Mouse (Mus musculus): ENCODE data around the gene Adamtsl5. TPM values are rescaled to one million over a fixed set of nuclear protein-coding genes. Genes with fewer than 3 reads are reported as not detected.

The Adamtsl5 gene
- polyA plus RNA-seq, 1 experiment from 2014 or later: 2.7 TPM

GRCm38 (mm10) chr10:80387522-80387959 lies 39.3 kb upstream of the Adamtsl5 start, which contains the start of gene Mex3d:
Gene Mex3d, minus strand, starts transcription at chr10:80387659.
- Histone ChIP-seq H3K36me3 (ENCODE audit: control insufficient read depth, insufficient read depth, low read length) (peaks cover 46% of the 10 kb centered on the region), H3K9ac (ENCODE audit: low read depth, low read length) (peak within 1 kb of the TSS; percentile 97), H3K9me3 (ENCODE audit: control insufficient read depth, low read length) (no peaks in the 10 kb centered on the region), H3K27ac (ENCODE audit: low read depth, low read length) (peak within 1 kb of the TSS; percentile 85), H3K27me3 (ENCODE audit: control insufficient read depth, insufficient read depth, low read length) (no peaks in the 10 kb centered on the region), H3K4me1 (ENCODE audit: control insufficient read depth, insufficient read depth, low read length) (peaks cover 33% of the 10 kb centered on the region), H3K4me2 (replicated peaks; ENCODE audit: low read depth, low read length) (peak within 1 kb of the TSS; percentile 94), H3K4me3 (ENCODE audit: low read length) (peak within 1 kb of the TSS; percentile 90)
- WGBS: 0% methylated on average over 8 of the region's 61 CpGs
- ATAC-seq (ENCODE audit: low FRiP score, low TSS enrichment): peak; percentile 55

GRCm38 (mm10) chr10:80386735-80387471 lies 38.7 kb upstream of the Adamtsl5 start:
- H3K36me3 ChIP-seq (ENCODE audit: control insufficient read depth, insufficient read depth, low read length): peaks cover 46% of the 10 kb centered on the region
- WGBS: under 1% methylated on average over 81 of the region's 94 CpGs
- H3K9me3 ChIP-seq (ENCODE audit: control insufficient read depth, low read length): no peaks in the 10 kb centered on the region
- peak overlapping the region; percentile 97 for H3K9ac ChIP-seq (ENCODE audit: low read depth, low read length)
- peaks cover 33% of the 10 kb centered on the region for H3K4me1 ChIP-seq (ENCODE audit: control insufficient read depth, insufficient read depth, low read length)
- peak overlapping the region; percentile 94 for H3K4me2 ChIP-seq (replicated peaks; ENCODE audit: low read depth, low read length)
- H3K27me3 ChIP-seq (ENCODE audit: control insufficient read depth, insufficient read depth, low read length): no peaks in the 10 kb centered on the region
- H3K27ac ChIP-seq (ENCODE audit: low read depth, low read length): peak overlapping the region; percentile 85
- peak overlapping the region; percentile 90 for H3K4me3 ChIP-seq (ENCODE audit: low read length)
- peak; percentile 2 for ATAC-seq (ENCODE audit: low FRiP score, low TSS enrichment)

GRCm38 (mm10) chr10:80385811-80386734 lies 37.9 kb upstream of the Adamtsl5 start:
- Histone ChIP-seq H3K36me3 (ENCODE audit: control insufficient read depth, insufficient read depth, low read length) (peaks cover 46% of the 10 kb centered on the region), H3K4me3 (ENCODE audit: low read length) (peak overlapping the region; percentile 90), H3K4me2 (replicated peaks; ENCODE audit: low read depth, low read length) (peak overlapping the region; percentile 94), H3K9me3 (ENCODE audit: control insufficient read depth, low read length) (no peaks in the 10 kb centered on the region), H3K4me1 (ENCODE audit: control insufficient read depth, insufficient read depth, low read length) (peaks cover 33% of the 10 kb centered on the region), H3K27ac (ENCODE audit: low read depth, low read length) (peak overlapping the region; percentile 85), H3K27me3 (ENCODE audit: control insufficient read depth, insufficient read depth, low read length) (no peaks in the 10 kb centered on the region), H3K9ac (ENCODE audit: low read depth, low read length) (peak overlapping the region; percentile 97)
- ATAC-seq (ENCODE audit: low FRiP score, low TSS enrichment): peak; percentile 41
- 2% methylated on average over 34 of the region's 34 CpGs for WGBS

- Histone ChIP-seq H3K27me3 (ENCODE audit: control insufficient read depth, insufficient read depth, low read length) (no peaks in the 10 kb centered on the region), H3K9ac (ENCODE audit: low read depth, low read length) (peak overlapping the region; percentile 97), H3K4me2 (replicated peaks; ENCODE audit: low read depth, low read length) (peak overlapping the region; percentile 94), H3K9me3 (ENCODE audit: control insufficient read depth, low read length) (no peaks in the 10 kb centered on the region), H3K36me3 (ENCODE audit: control insufficient read depth, insufficient read depth, low read length) (peaks cover 47% of the 10 kb centered on the region), H3K27ac (ENCODE audit: low read depth, low read length) (peak overlapping the region; percentile 85), H3K4me1 (ENCODE audit: control insufficient read depth, insufficient read depth, low read length) (peaks cover 33% of the 10 kb centered on the region), H3K4me3 (ENCODE audit: low read length) (peak overlapping the region; percentile 90)
- 13% methylated on average over 7 of the region's 7 CpGs for WGBS
- no peak for ATAC-seq (ENCODE audit: low FRiP score, low TSS enrichment)
Observed at GRCm38 (mm10) chr10:80385310-80385709, 37.1 kb upstream of the Adamtsl5 start.

GRCm38 (mm10) chr10:80384709-80385108 lies 36.5 kb upstream of the Adamtsl5 start:
- WGBS: 77% methylated on average over 7 of the region's 7 CpGs
- Histone ChIP-seq H3K27me3 (ENCODE audit: control insufficient read depth, insufficient read depth, low read length) (no peaks in the 10 kb centered on the region), H3K4me3 (ENCODE audit: low read length) (peak overlapping the region; percentile 90), H3K9ac (ENCODE audit: low read depth, low read length) (peak overlapping the region; percentile 97), H3K4me1 (ENCODE audit: control insufficient read depth, insufficient read depth, low read length) (peaks cover 33% of the 10 kb centered on the region), H3K27ac (ENCODE audit: low read depth, low read length) (0 out of 2 replicates have a peak overlapping the region, but pooled peaks have one; percentile 85), H3K36me3 (ENCODE audit: control insufficient read depth, insufficient read depth, low read length) (peaks cover 51% of the 10 kb centered on the region), H3K9me3 (ENCODE audit: control insufficient read depth, low read length) (no peaks in the 10 kb centered on the region), H3K4me2 (replicated peaks; ENCODE audit: low read depth, low read length) (peak overlapping the region; percentile 94)
- no peak for ATAC-seq (ENCODE audit: low FRiP score, low TSS enrichment)

GRCm38 (mm10) chr10:80384115-80384639 lies 36.0 kb upstream of the Adamtsl5 start:
- 86% methylated on average over 4 of the region's 4 CpGs for WGBS
- no peaks in the 10 kb centered on the region for H3K9me3 ChIP-seq (ENCODE audit: control insufficient read depth, low read length)
- peaks cover 54% of the 10 kb centered on the region for H3K36me3 ChIP-seq (ENCODE audit: control insufficient read depth, insufficient read depth, low read length)
- no peak overlapping the region for H3K9ac ChIP-seq (ENCODE audit: low read depth, low read length)
- peak overlapping the region; percentile 94; the same call in 1 of the 2 replicates for H3K4me2 ChIP-seq (replicated peaks; ENCODE audit: low read depth, low read length)
- H3K4me1 ChIP-seq (ENCODE audit: control insufficient read depth, insufficient read depth, low read length): peaks cover 33% of the 10 kb centered on the region
- H3K27ac ChIP-seq (ENCODE audit: low read depth, low read length): no peak overlapping the region
- no peak for ATAC-seq (ENCODE audit: low FRiP score, low TSS enrichment)
- H3K4me3 ChIP-seq (ENCODE audit: low read length): no peak overlapping the region; the same call in 1 of the 2 replicates
- no peaks in the 10 kb centered on the region for H3K27me3 ChIP-seq (ENCODE audit: control insufficient read depth, insufficient read depth, low read length)

GRCm38 (mm10) chr10:80383431-80383830 lies 35.2 kb upstream of the Adamtsl5 start:
- Histone ChIP-seq H3K4me3 (ENCODE audit: low read length) (no peak overlapping the region), H3K27ac (ENCODE audit: low read depth, low read length) (no peak overlapping the region), H3K4me2 (replicated peaks; ENCODE audit: low read depth, low read length) (no peak overlapping the region), H3K9me3 (ENCODE audit: control insufficient read depth, low read length) (no peaks in the 10 kb centered on the region), H3K4me1 (ENCODE audit: control insufficient read depth, insufficient read depth, low read length) (peaks cover 27% of the 10 kb centered on the region), H3K9ac (ENCODE audit: low read depth, low read length) (no peak overlapping the region), H3K27me3 (ENCODE audit: control insufficient read depth, insufficient read depth, low read length) (no peaks in the 10 kb centered on the region), H3K36me3 (ENCODE audit: control insufficient read depth, insufficient read depth, low read length) (peaks cover 54% of the 10 kb centered on the region)
- 46% methylated on average over 4 of the region's 4 CpGs for WGBS
- ATAC-seq (ENCODE audit: low FRiP score, low TSS enrichment): no peak

GRCm38 (mm10) chr10:80382641-80383365 lies 34.6 kb upstream of the Adamtsl5 start:
- peaks cover 54% of the 10 kb centered on the region for H3K36me3 ChIP-seq (ENCODE audit: control insufficient read depth, insufficient read depth, low read length)
- H3K9me3 ChIP-seq (ENCODE audit: control insufficient read depth, low read length): no peaks in the 10 kb centered on the region
- no peak overlapping the region for H3K4me3 ChIP-seq (ENCODE audit: low read length)
- no peak overlapping the region for H3K4me2 ChIP-seq (replicated peaks; ENCODE audit: low read depth, low read length)
- no peak overlapping the region for H3K27ac ChIP-seq (ENCODE audit: low read depth, low read length)
- H3K27me3 ChIP-seq (ENCODE audit: control insufficient read depth, insufficient read depth, low read length): no peaks in the 10 kb centered on the region
- no peak for ATAC-seq (ENCODE audit: low FRiP score, low TSS enrichment)
- no peak overlapping the region for H3K9ac ChIP-seq (ENCODE audit: low read depth, low read length)
- H3K4me1 ChIP-seq (ENCODE audit: control insufficient read depth, insufficient read depth, low read length): peaks cover 21% of the 10 kb centered on the region
- 91% methylated on average over 7 of the region's 7 CpGs for WGBS
